Mouse (Mus musculus): ENCODE results near the gene Frmd4b. TPM values are rescaled to one million over a fixed set of nuclear protein-coding genes. Genes with fewer than 3 reads are reported as not detected.
A peak's percentile ranks its signal among the peaks of the same experiment; 100 is the strongest.
"Not testable (repeated sequence)": the region's sequence is repeated elsewhere in the genome, so short reads cannot be mapped to it uniquely, and the experiment has no call there.

The Frmd4b gene
- total RNA-seq, 2 experiments from 2014 or later, result 14.9 to 15.1 TPM

- no peak for DNase-seq (ENCODE audit: low spot score in 2 of 2)
These were observed 350.7 kb downstream of the Frmd4b start for GRCm38 (mm10) chr6:97266661-97267060.

DNA sequence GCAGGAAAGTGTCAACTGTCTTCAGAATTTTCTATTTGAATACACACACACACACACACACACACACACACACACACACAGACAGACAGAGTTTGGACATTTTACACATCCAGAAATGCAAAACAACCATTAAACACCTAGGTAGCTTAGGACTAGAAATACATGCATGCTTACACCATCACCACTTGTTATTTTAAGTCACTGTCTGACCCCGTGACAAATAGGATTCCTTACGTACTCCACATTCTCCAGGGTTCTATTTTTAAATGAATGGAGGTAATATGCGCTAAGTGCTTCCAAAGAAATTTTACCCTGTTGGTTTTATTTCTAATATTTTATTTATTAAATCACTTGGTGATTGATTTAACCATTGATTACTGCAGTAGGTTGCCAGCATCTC, 351.6 kb downstream of the Frmd4b start:
- no peak for DNase-seq (ENCODE audit: low spot score in 2 of 2)

GRCm38 (mm10) chr6:97265240-97265639, 352.1 kb downstream of the Frmd4b start:
- DNase-seq (ENCODE audit: low spot score in 2 of 2), result no peak

DNA sequence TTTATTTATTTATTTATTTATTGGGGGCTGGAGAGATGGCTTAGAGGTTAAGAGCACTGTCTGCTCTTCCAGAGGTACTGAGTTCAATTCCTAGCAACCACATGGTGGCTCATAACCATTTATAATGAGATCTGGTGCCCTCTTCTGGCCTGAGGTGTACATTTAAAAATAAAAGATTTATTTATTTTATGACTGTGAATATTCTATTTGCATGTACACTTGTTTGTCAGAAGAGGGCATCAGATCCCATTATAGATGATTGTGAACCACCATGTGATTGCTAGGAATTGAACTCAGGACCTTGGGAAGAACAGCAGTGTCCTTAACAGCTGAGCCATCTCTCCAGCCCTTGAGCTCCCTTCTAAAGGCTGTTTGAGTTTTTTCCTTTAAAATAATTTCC, 353.6 kb downstream of the Frmd4b start:
- DNase-seq (ENCODE audit: low spot score in 2 of 2), result not testable (repeated sequence)

DNA sequence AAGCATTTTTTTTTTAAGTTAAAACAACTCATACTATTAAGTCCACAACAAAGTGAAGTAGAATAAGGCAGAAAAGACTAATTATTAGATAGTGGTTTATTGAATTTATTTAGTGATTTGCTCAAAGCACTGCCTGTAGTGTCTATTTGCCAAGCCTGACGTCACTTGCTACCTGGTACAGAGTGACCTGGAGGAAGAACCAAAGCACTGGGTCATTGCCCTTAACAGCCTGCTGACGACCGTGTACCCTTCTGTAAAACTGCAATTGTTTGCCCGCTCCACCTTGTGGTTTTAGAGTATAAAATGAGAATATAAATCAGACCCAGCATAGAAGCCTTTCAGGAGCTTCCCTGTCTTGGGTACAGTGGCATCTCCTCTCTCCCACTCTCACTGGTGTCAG, 355.1 kb downstream of the Frmd4b start:
- DNase-seq (ENCODE audit: low spot score in 2 of 2), result no peak

DNA sequence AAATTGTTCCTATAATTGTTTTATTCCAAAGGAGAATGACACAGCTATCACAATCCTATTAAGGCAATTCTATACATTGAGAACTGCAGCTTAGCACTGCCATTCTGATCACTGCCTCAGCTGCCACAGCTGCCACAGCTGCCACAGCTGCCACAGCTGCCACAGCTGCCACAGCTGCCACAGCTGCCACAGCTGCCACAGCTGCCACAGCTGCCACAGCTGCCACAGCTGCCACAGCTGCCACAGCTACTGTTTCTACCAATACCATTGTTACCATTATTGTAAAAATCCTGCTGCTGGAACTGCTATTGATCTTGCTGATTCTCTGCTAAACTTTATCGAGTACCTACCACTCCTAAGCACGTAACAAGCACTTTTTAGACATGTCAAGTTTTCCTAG, 357.4 kb downstream of the Frmd4b start:
- not testable (repeated sequence) for DNase-seq (ENCODE audit: low spot score in 2 of 2)

GRCm38 (mm10) chr6:97258489-97258888, 358.9 kb downstream of the Frmd4b start:
- no peak for DNase-seq (ENCODE audit: low spot score in 2 of 2)

- DNase-seq (ENCODE audit: low spot score in 2 of 2), result peak in 1 of 2 experiments; percentile 12
These were observed 364.6 kb downstream of the Frmd4b start, which contains the start of gene Lmod3 for GRCm38 (mm10) chr6:97252711-97253221. Gene Lmod3, minus strand, starts transcription at chr6:97252759.

DNA sequence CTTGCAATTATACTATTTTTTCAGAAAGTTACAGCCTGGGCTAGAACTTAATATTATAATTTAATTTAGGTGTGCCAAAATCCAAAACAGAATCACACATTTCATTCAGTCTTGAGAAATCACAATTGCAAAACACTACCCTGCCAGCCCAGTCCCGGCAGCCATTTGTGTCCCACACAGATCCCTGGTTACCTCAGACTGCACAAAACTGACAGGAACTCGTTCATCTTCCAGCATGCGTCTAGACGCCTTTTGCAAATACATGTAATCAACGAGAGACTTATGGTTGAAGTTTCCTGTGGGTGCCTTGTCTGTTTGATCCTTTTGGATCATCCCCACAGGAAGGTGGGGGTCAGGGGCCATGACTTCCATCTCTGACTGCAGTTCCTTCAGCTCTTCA, 365.3 kb downstream of the Frmd4b start:
- DNase-seq (ENCODE audit: low spot score in 2 of 2), result no peak

DNA sequence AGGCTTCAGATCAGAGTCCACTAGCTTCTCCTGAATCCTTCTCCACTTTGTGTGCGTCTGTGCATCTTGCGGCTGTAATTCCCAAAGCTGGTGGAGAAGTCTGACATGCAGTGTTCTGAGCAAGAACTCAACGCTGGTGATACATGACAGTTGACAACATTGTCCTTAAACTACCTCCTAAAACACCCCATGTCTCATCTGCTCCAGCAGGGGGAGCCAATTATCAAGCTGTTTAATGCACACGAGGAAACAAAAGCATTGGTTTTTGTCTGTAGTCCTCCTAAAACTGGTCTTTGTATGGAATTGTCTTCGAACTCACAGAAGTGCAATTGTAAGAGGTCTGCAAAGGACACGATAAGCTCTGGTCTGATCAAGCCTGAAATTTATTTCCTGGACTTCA, 366.4 kb downstream of the Frmd4b start:
- peak; percentile 59 to 62 for DNase-seq (ENCODE audit: low spot score in 2 of 2)

DNA sequence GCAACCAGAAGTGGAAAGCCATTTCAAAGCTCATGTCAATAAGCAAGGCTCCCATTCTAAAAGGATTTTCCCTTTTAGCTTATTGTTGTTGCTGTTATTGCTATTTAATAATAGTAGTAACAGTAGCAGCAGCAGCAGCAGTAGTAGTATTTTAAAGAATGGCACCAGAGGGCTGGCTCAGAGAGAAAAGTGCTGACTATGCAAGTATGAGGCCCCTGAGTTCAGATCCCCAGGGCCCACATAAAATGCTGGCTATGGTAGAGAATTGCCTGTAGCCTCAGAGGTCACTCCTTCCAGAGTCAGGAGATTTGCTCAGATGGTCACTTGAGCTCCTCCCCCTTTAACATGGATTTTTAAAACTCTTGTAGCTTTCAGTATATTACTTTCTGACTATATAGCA, 372.1 kb downstream of the Frmd4b start:
- no peak for DNase-seq (ENCODE audit: low spot score in 2 of 2)

- no peak for DNase-seq (ENCODE audit: low spot score in 2 of 2)
These were observed 374.8 kb downstream of the Frmd4b start for GRCm38 (mm10) chr6:97242522-97242921.

DNA sequence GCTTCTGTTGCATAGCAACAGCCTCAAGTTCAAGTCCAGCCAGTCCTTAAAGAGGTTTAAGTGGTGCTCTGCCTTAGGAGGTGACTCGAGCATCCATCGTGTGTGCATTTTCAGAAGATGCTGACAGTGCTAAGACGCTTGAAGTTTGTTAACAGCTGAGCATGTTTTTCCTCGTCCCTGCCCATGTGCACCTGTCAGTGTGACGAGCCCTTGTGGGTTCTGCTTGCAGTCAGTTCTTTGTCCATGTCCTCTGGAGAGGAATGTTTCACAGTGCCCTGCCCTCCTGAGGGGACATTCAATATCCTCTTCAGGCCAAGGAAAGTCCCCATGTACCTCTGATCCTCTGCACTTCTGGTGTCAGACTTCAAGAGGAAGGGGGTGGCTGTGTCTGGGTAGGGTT, 377.2 kb downstream of the Frmd4b start:
- DNase-seq (ENCODE audit: low spot score in 2 of 2), result no peak

GRCm38 (mm10) chr6:97239360-97239759, 378.0 kb downstream of the Frmd4b start:
- no peak for DNase-seq (ENCODE audit: low spot score in 2 of 2)

Other genes with a start within 250 kb of the Frmd4b start
- gene Mitf, start 189.5 kb upstream of the Frmd4b start, total RNA-seq (2021), result 1 to 10 TPM; 8.2 to 9.5 TPM

Measured in left cerebral cortex, adult 18-20 months (tissue).